23 mouse cellular contexts compared by ENCODE assay signal in genomic region chr6:6997226-6997946, GRCm38 (mm10).
"Had no signal": no experiment of that assay in that cellular context is flagged by ENCODE, and none has a peak within 500 bp of the region (broad histone marks: within the 10 kb centered on the region; RNA-seq: fewer than 3 reads in every experiment).

No protein-coding gene starts in this region.

- H3K27ac ChIP-seq: liver, embryonic 15.5 days; lung, embryonic 15.5 days; macrophage; midbrain, embryonic 10.5 days; midbrain, embryonic 12.5 days; neural tube, embryonic 13.5 days; neural tube, embryonic 15.5 days had no signal

- H3K9ac ChIP-seq: liver, embryonic 15.5 days; liver, postnatal 0 days; lung, embryonic 15.5 days; midbrain, embryonic 12.5 days; neural tube, embryonic 13.5 days; neural tube, embryonic 15.5 days had no signal

- H3K36me3 ChIP-seq: liver, embryonic 15.5 days; lung, embryonic 15.5 days; midbrain, embryonic 10.5 days; midbrain, embryonic 12.5 days; neural tube, embryonic 13.5 days; neural tube, embryonic 15.5 days had no signal

- H3K27me3 ChIP-seq: liver, embryonic 15.5 days; lung, embryonic 15.5 days; midbrain, embryonic 12.5 days; neural tube, embryonic 13.5 days; neural tube, embryonic 15.5 days had no signal

- H3K4me3 ChIP-seq: liver, embryonic 15.5 days; lung, embryonic 15.5 days; midbrain, embryonic 10.5 days; midbrain, embryonic 12.5 days; myocyte; neural tube, embryonic 13.5 days; neural tube, embryonic 15.5 days had no signal

- DNase-seq: liver, postnatal 0 days; lung, adult 2 months; lung, postnatal 14 days; lung, postnatal 36 days; midbrain, embryonic 14.5 days; retina, postnatal 1 day; right cerebral cortex, adult 18-20 months; right cerebral cortex, postnatal 25 days; right cerebral cortex, postnatal 4 days; spleen, adult 18-20 months; thymus, adult 2 months; thymus, postnatal 14 days; thymus, postnatal 36 days had no signal

- H3K4me2 ChIP-seq: liver, embryonic 15.5 days; lung, embryonic 15.5 days; midbrain, embryonic 12.5 days; neural tube, embryonic 13.5 days; neural tube, embryonic 15.5 days had no signal

- H3K9me3 ChIP-seq: liver, embryonic 15.5 days; lung, embryonic 15.5 days; midbrain, embryonic 10.5 days; midbrain, embryonic 12.5 days; neural tube, embryonic 13.5 days; neural tube, embryonic 15.5 days had no signal

- H3K4me1 ChIP-seq: liver, embryonic 15.5 days; lung, embryonic 15.5 days; midbrain, embryonic 10.5 days; midbrain, embryonic 12.5 days; neural tube, embryonic 13.5 days; neural tube, embryonic 15.5 days had no signal

- ATAC-seq: liver, postnatal 0 days; lung, postnatal 0 days; midbrain, embryonic 16.5 days had no signal
